ENCODE assay signal across 8 mouse cellular contexts in the genomic region with DNA sequence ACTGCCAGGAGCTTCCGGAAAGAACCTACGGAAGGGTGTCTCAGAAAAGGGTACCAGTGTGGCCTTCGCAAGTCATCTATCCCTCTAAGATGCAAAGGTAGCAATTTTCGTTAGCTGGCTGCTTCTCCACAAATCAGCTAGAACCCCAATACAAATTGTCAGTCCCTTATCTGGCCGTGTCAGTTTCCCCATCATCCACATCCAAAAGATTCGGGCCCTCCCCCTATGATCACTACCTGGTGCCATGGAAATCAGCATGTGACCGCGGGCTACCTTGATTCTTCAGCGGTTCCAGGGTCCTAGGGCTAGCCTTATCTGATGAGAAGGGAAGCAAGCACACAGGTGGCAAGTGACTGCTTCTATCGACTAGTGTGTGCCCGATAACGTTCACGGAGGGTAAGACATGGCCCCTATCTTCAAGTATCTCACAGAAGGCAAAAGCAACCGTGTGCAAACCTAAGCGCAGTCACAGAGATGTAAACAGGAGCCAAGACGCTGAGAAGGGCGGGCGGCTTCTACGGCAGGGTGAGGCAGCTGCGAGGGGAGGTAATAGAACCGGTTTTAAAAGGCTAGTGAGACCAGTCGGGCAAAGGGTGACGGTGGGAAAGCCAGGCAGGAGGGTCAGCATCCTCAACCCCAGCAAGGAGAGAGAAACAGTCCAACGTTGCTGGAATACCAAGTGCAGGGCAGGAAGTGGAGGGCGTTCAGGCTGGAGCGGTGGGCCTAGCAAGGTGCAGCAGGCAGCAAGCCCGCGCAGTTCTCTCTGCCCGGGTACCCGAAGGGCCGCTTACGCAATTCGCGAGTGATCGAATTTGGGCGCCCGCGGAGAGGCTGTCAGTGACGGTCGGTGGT. TPM values are rescaled to one million over a fixed set of nuclear protein-coding genes. Genes with fewer than 3 reads are reported as not detected.
DNase-seq lines count a peak whose midpoint lies in the region; ATAC-seq and TF ChIP-seq lines count a peak whose summit lies in the region.

No protein-coding gene starts in this region.

- peaks cover 3% of the 10 kb centered on the region for H3K9me3 ChIP-seq in CH12.LX (replicated peaks; ENCODE audit: low read length)
- H3K9me3 ChIP-seq in heart, embryonic 14.5 days (ENCODE audit: control insufficient read depth, low read length), result no peaks in the 10 kb centered on the region

- peaks cover 15% of the 10 kb centered on the region for H3K79me2 ChIP-seq in CH12.LX (replicated peaks; ENCODE audit: control insufficient read depth, extremely low read depth, insufficient read depth, poor library complexity, severe bottlenecking)

- TF ChIP-seq CTCF in CH12.LX (conservative IDR thresholded peaks at IDR 0.05 in 1 of 2, IDR thresholded peaks at IDR 0.05 in 1 of 2; ENCODE audit: low read depth in 2 of 2, low read length in 2 of 2), result no peak
- TF ChIP-seq CTCF in small intestine, adult 2 months (IDR thresholded peaks at IDR 0.05; ENCODE audit: extremely low read depth, insufficient read length, insufficient replicate concordance, low read depth, low read length), result no peak

- no peaks in the 10 kb centered on the region for H3K27me3 ChIP-seq in CH12.LX (replicated peaks)
- peaks cover 10% of the 10 kb centered on the region; the same call in 1 of the 2 replicates for H3K27me3 ChIP-seq in heart, embryonic 14.5 days (ENCODE audit: control insufficient read depth, insufficient read depth, low read length)
- H3K27me3 ChIP-seq in small intestine, adult 2 months (ENCODE audit: control insufficient read depth, insufficient read depth, low read length), result no peaks in the 10 kb centered on the region

- no peak for TF ChIP-seq RAD21 in CH12.LX (IDR thresholded peaks at IDR 0.05; ENCODE audit: low read depth, low read length)

- dilution Hi-C loops in CH12.LX (cut with MboI; ENCODE audit: extremely low pct_ligation_motif_present, extremely low pct_unique_long_range_greater_than_20kb, low sequenced_read_pairs), result no loop called here

- DNase-seq in CH12.LX (ENCODE audit: extremely low read depth), result peak; percentile 58
- DNase-seq in T-cell, adult 2 months (ENCODE audit: low spot score), result peak; percentile 68
- peak; percentile 47 for DNase-seq in embryo, embryonic 10 days (ENCODE audit: low spot score)
- DNase-seq in layer of hippocampus, postnatal 14 days (ENCODE audit: low spot score in 2 of 2), result peak; percentile 46 to 56
- DNase-seq in lung, postnatal 25 days (ENCODE audit: low spot score), result peak; percentile 51
- no peak for DNase-seq in gastrocnemius, postnatal 4 days (ENCODE audit: low spot score in 2 of 2)

- peaks cover 10 to 38% of the 10 kb centered on the region in 2 experiments for H3K4me1 ChIP-seq in CH12.LX (ENCODE audit: control insufficient read depth in 1 of 2, insufficient read depth in 2 of 2)
- peaks cover 2 to 10% of the 10 kb centered on the region in 2 experiments; a peak in 2 of 4 replicates for H3K4me1 ChIP-seq in heart, embryonic 14.5 days (ENCODE audit: control insufficient read depth in 2 of 2, insufficient read depth in 2 of 2, low read length in 2 of 2)
- peaks cover 17% of the 10 kb centered on the region for H3K4me1 ChIP-seq in small intestine, adult 2 months (ENCODE audit: control insufficient read depth, insufficient read depth, insufficient read length, low read length)

- peaks cover 0 to 26% of the 10 kb centered on the region in 2 experiments for H3K36me3 ChIP-seq in CH12.LX (replicated peaks in 1 of 2; ENCODE audit: control insufficient read depth in 1 of 2, insufficient read depth in 1 of 2, low read length in 1 of 2)
- no peaks in the 10 kb centered on the region for H3K36me3 ChIP-seq in heart, embryonic 14.5 days (ENCODE audit: control insufficient read depth, insufficient read depth, low read length)
- no peaks in the 10 kb centered on the region for H3K36me3 ChIP-seq in small intestine, adult 2 months (ENCODE audit: control insufficient read depth, insufficient read depth, low read length)

- H3K9ac ChIP-seq in CH12.LX (ENCODE audit: insufficient read depth, low read depth), result peak overlapping the region; percentile 85
- peak overlapping the region; percentile 80 for H3K9ac ChIP-seq in heart, embryonic 14.5 days (ENCODE audit: low read length)

- H3K27ac ChIP-seq in CH12.LX (ENCODE audit: insufficient read depth, low read depth), result peak overlapping the region; percentile 92
- no peak overlapping the region for H3K27ac ChIP-seq in heart, embryonic 14.5 days (replicated peaks in 1 of 2; ENCODE audit: control insufficient read depth in 1 of 2, insufficient read depth in 1 of 2, low read depth in 2 of 2, low read length in 2 of 2)
- H3K27ac ChIP-seq in small intestine, adult 2 months (ENCODE audit: insufficient read depth, low read depth, low read length), result peak overlapping the region; percentile 72

- in situ Hi-C loops in CH12.LX (cut with MboI; ENCODE audit: low pct_ligation_motif_present, low pct_unique_long_range_greater_than_20kb, low sequenced_read_pairs), result no loop called here

- ATAC-seq in heart, embryonic 14.5 days (ENCODE audit: insufficient number of reproducible peaks, insufficient read depth, low FRiP score, low read depth), result 0 out of 2 replicates have a peak, but pooled peaks have one; percentile 18

- TF ChIP-seq EP300 in CH12.LX (IDR thresholded peaks at IDR 0.05; ENCODE audit: low read length), result peak; percentile 3; the same call in 1 of the 2 replicates

- TF ChIP-seq POLR2A in CH12.LX (IDR thresholded peaks at IDR 0.05; ENCODE audit: low read depth, low read length), result no peak
- no peak for TF ChIP-seq POLR2A in small intestine, adult 2 months (IDR thresholded peaks at IDR 0.05; ENCODE audit: low read depth, low read length)

- peak overlapping the region; percentile 81 to 95 (median 87) for H3K4me3 ChIP-seq in CH12.LX (replicated peaks in 1 of 3; ENCODE audit: low read depth in 2 of 3, low read length in 2 of 3, poor library complexity in 1 of 3)
- peak overlapping the region; percentile 56 to 88 for H3K4me3 ChIP-seq in heart, embryonic 14.5 days (ENCODE audit: control insufficient read depth in 1 of 2, insufficient read depth in 1 of 2, low read depth in 1 of 2, low read length in 2 of 2)
- H3K4me3 ChIP-seq in small intestine, adult 2 months (ENCODE audit: low read depth, low read length), result peak overlapping the region; percentile 96

- H3K4me2 ChIP-seq in CH12.LX (ENCODE audit: insufficient read depth, low read depth, poor library complexity, severe bottlenecking), result peak overlapping the region; percentile 68
- peak overlapping the region; percentile 100 for H3K4me2 ChIP-seq in heart, embryonic 14.5 days (ENCODE audit: low read length)

- 13% methylated on average over 40 of the region's 40 CpGs for WGBS in heart, embryonic 14.5 days
- 4% methylated on average over 40 of the region's 40 CpGs for WGBS in small intestine, adult 2 months

TF ChIP-seq in CH12.LX, 34 proteins besides CTCF, POLR2A, EP300 and RAD21:
- peak; percentile 25; the same call in 1 of the 2 replicates for TF ChIP-seq MAX (IDR thresholded peaks at IDR 0.05; ENCODE audit: low read length)
- no peak for TF ChIP-seq ZKSCAN1 (IDR thresholded peaks at IDR 0.05; ENCODE audit: borderline replicate concordance, low read depth, low read length)
- no peak for TF ChIP-seq MAZ (IDR thresholded peaks at IDR 0.05; ENCODE audit: low read depth, low read length)
- no peak for TF ChIP-seq E2F4 (IDR thresholded peaks at IDR 0.05; ENCODE audit: insufficient replicate concordance, low read depth, low read length)
- peak; percentile 40 for TF ChIP-seq USF1 (IDR thresholded peaks at IDR 0.05; ENCODE audit: low read depth, low read length)
- peak; percentile 5 for TF ChIP-seq ETS1 (conservative IDR thresholded peaks at IDR 0.05; ENCODE audit: low read depth, low read length)
- no peak for TF ChIP-seq MEF2A (IDR thresholded peaks at IDR 0.05; ENCODE audit: borderline replicate concordance, low read depth, low read length)
- peak; percentile 15; the same call in 1 of the 2 replicates for TF ChIP-seq TCF12 (IDR thresholded peaks at IDR 0.05; ENCODE audit: low read depth, low read length)
- TF ChIP-seq ELF1 (IDR thresholded peaks at IDR 0.05; ENCODE audit: low read depth, low read length), result 0 out of 2 replicates have a peak, but pooled peaks have one; percentile 9
- peak; percentile 37; the same call in 1 of the 2 replicates for TF ChIP-seq SIN3A (IDR thresholded peaks at IDR 0.05; ENCODE audit: low read length)
- peak; percentile 70 for TF ChIP-seq BHLHE40 (IDR thresholded peaks at IDR 0.05; ENCODE audit: low read depth, low read length)
- TF ChIP-seq MXI1 (IDR thresholded peaks at IDR 0.05; ENCODE audit: low read depth, low read length), result peak; percentile 76
- TF ChIP-seq CHD1 (IDR thresholded peaks at IDR 0.05; ENCODE audit: low read depth, low read length), result no peak
- peak; percentile 32; the same call in 1 of the 2 replicates for TF ChIP-seq MYC (IDR thresholded peaks at IDR 0.05; ENCODE audit: low read depth, low read length)
- peak; percentile 76 for TF ChIP-seq UBTF (IDR thresholded peaks at IDR 0.05; ENCODE audit: low read depth, low read length)

RNA-seq across cellular contexts. Expression of gene N4bp2l1, which starts 3.9 kb away (rescaled TPM):
- total RNA-seq in CH12.LX (2012; rRNA removed) (6.5 and 10.2 TPM in 2 replicates), CH12.LX (2014; rRNA removed) (8.9 and 9.5 TPM in 2 replicates)
- 16.4 and 18.6 TPM in 2 replicates for polyA plus RNA-seq in CH12.LX (2012; ENCODE audit: insufficient read length, low read depth)
- polyA plus RNA-seq in heart, embryonic 14.5 days (2014; fragmentation: Nextera tagmentation; extraction: Ambion mirVana), result 3.3 and 3.6 TPM in 2 replicates
- 10 to 100 TPM; 34.3 to 42.6 TPM for total RNA-seq in layer of hippocampus, postnatal 14 days (2021)
- polyA plus RNA-seq in small intestine, adult 2 months (2012; rRNA removed), result 4.9 and 7.6 TPM in 2 replicates
- 1 to 10 TPM; 3.5 to 3.9 TPM for total RNA-seq in gastrocnemius, postnatal 4 days (2021)

Comparison
In these comparisons a context has a peak if more than half of its experiments do, and no peak if none do; other contexts are left out.
1. DNase-seq: peak in CH12.LX (single experiment), T-cell, adult 2 months (single experiment), embryo, embryonic 10 days (single experiment), layer of hippocampus, postnatal 14 days (2 of 2) and lung, postnatal 25 days (single experiment); none in gastrocnemius, postnatal 4 days (0 of 2).
2. H3K27ac ChIP-seq: peak in CH12.LX (single experiment) and small intestine, adult 2 months (single experiment); none in heart, embryonic 14.5 days (0 of 2).
3. Peak in every context shown above with its lines, with median percentiles within 50 percentile points of each other: H3K4me3 ChIP-seq.